Mouse (Mus musculus) intestine, postnatal 0 days (tissue): ENCODE measurements around the gene Rtf1. TPM values are rescaled to one million over a fixed set of nuclear protein-coding genes. Genes with fewer than 3 reads are reported as not detected.
"Not testable (repeated sequence)": the region's sequence is repeated elsewhere in the genome, so short reads cannot be mapped to it uniquely, and the experiment has no call there.

ENCODE experiments used
- ATAC-seq: fragments of 200-750 bp; cut with Nextera tagmentation; 2 replicates; pipeline ENCODE4 v1.8.0; 2017; ENCODE audit warnings: mild to moderate bottlenecking, moderate TSS enrichment, moderate library complexity
- H3K27ac ChIP-seq: fragments of 300-500 bp; sonication (generic); 2 replicates; pipeline ENCODE4 v1.5.1; 2014; ENCODE audit warnings: mild to moderate bottlenecking, low read depth, low read length, moderate library complexity
- H3K27me3 ChIP-seq: fragments of 300-500 bp; sonication (generic); replicated peaks from 2 replicates; pipeline ENCODE4 v1.6.1; 2014; ENCODE audit warnings: low read length, mixed read lengths; ENCODE audit not compliant: control insufficient read depth, insufficient read depth
- H3K36me3 ChIP-seq: fragments of 300-500 bp; sonication (generic); 2 replicates; pipeline ENCODE4 v1.6.1; 2014; ENCODE audit warnings: mild to moderate bottlenecking, moderate library complexity; ENCODE audit not compliant: control insufficient read depth, insufficient read depth
- H3K4me1 ChIP-seq: fragments of 300-500 bp; sonication (generic); replicated peaks from 2 replicates; pipeline ENCODE4 v1.6.1; 2014; ENCODE audit warnings: antibody characterized with exemption, low read length, mixed read lengths; ENCODE audit not compliant: control insufficient read depth, insufficient read depth
- H3K4me2 ChIP-seq: fragments of 300-500 bp; sonication (generic); replicated peaks from 2 replicates; pipeline ENCODE4 v1.6.1; 2014; ENCODE audit warnings: low read depth, mild to moderate bottlenecking, moderate library complexity
- H3K4me3 ChIP-seq: fragments of 300-500 bp; sonication (generic); 2 replicates; pipeline ENCODE4 v1.5.1; 2014; ENCODE audit warnings: low read depth, low read length
- H3K9ac ChIP-seq: fragments of 300-500 bp; sonication (generic); 2 replicates; pipeline ENCODE4 v1.6.1; 2014; ENCODE audit warnings: mild to moderate bottlenecking, low read depth, low read length
- H3K9me3 ChIP-seq: fragments of 300-500 bp; sonication (generic); 2 replicates; pipeline ENCODE4 v1.6.1; 2016; ENCODE audit warnings: mixed run types; ENCODE audit not compliant: control insufficient read depth
- CTCF ChIP-seq: sonication (generic); IDR thresholded peaks from 2 replicates; pipeline ENCODE4 v1.5.1; 2016; ENCODE audit warnings: low read depth, mild to moderate bottlenecking, control low read depth, antibody characterized with exemption, moderate library complexity
- WGBS: fragments of 180-500 bp; shearing (Covaris S2); extraction: QIAGEN DNeasy Blood & Tissue Kit; methylation state at CpG from one replicate; pipeline ENCODE4 v1.1.7; 2014; 5-methylcytosine and 5-hydroxymethylcytosine counted together
- polyA plus RNA-seq: library from polyadenylated mRNA; unstranded; fragments of >200 nt; fragmentation: Nextera tagmentation; extraction: Ambion mirVana; gene quantifications from 2 replicates; pipeline ENCODE4 v1.2.1, GENCODE M21; 2015

Gene Rtf1
- polyA plus RNA-seq, 1 experiment from 2014 or later: 29.4 TPM

DNA sequence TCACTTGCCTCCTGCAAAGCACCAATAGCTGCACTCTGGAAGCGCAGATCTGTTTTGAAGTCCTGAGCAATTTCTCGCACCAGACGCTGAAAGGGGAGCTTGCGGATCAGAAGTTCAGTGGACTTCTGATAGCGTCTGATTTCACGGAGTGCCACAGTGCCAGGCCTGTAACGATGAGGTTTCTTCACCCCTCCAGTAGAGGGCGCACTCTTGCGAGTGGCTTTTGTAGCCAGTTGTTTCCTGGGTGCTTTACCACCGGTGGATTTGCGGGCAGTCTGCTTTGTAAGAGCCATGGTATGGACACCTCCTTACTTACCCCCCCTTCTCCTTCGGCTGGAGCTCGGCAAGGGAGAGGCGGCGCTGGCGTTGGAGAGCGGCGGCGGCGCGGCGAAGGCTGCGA, 9.1 kb upstream of the Rtf1 start:
- WGBS: 77% methylated on average over 20 of the region's 23 CpGs
- not testable (repeated sequence) for ATAC-seq

DNA sequence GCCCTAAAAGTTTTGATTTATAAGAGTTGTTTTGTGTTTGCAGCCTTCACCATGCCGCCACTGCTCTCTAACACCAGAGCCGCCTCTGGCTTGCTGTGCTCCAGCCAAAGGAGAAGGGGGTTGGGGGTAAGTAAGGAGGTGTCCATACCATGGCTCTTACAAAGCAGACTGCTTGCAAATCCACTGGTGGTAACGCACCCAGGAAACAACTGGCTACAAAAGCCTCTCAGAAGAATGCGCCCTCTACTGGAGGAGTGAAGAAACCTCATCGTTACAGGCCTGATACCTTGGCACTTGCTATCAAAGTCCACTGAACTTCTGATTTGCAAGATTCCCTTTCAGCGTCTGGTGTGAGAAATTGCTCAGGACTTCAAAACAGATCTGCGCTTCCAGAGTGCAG, 5.9 kb upstream of the Rtf1 start:
- ATAC-seq: no peak
- H3K27ac ChIP-seq: no peak overlapping the region

More for the DNA sequence above, 9.1 kb upstream of the Rtf1 start:
- not testable (repeated sequence) for H3K4me2 ChIP-seq, H3K4me3 ChIP-seq, H3K27ac ChIP-seq, H3K9me3 ChIP-seq, H3K4me1 ChIP-seq, H3K27me3 ChIP-seq, H3K36me3 ChIP-seq, H3K9ac ChIP-seq
- TF ChIP-seq CTCF: peak; percentile 42

DNA sequence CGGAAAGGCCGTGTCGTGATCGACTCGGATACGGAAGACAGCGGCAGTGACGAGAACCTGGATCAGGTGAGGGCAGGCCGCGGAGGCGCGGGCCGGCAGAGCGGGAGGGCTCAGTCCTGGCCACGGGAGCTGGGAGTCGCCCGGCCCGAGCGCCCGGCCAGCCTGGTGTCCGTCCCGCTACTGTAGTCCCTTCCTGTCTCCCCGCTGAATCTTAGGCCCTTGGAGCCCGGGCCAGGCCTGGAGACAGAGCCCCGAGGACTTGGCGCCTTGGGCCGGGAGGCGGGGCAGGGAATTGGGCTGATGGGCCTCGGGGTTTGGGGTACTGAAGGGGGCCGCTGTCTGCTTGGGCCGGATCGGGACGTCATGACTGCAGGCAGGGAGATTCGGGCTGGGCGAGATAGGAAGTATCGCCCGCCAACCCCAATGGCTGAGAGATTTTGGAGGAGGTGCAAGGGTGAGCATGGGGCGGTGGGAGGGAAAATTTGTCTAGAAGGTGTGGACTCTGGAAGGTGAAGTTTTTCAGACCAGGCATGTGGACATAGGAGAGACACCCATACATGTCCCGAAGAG, 432 bp downstream of the Rtf1 start:
- peak overlapping the region; percentile 89 for H3K9ac ChIP-seq
- ATAC-seq: peak; percentile 85
- H3K4me3 ChIP-seq: peak overlapping the region; percentile 89
- no peaks in the 10 kb centered on the region for H3K36me3 ChIP-seq
- H3K4me2 ChIP-seq: peak overlapping the region; percentile 86
- H3K27ac ChIP-seq: peak overlapping the region; percentile 88
- H3K27me3 ChIP-seq: no peaks in the 10 kb centered on the region
- H3K9me3 ChIP-seq: no peaks in the 10 kb centered on the region
- H3K4me1 ChIP-seq: 0 out of 2 replicates have a peak, but pooled peaks cover 4% of the 10 kb centered on the region
- 0% methylated on average over 39 of the region's 39 CpGs for WGBS
- TF ChIP-seq CTCF: no peak

More for the DNA sequence above, 5.9 kb upstream of the Rtf1 start:
- no peaks in the 10 kb centered on the region for H3K27me3 ChIP-seq
- H3K4me1 ChIP-seq: no peaks in the 10 kb centered on the region
- 12% methylated on average over 7 of the region's 7 CpGs for WGBS
- no peaks in the 10 kb centered on the region for H3K9me3 ChIP-seq
- TF ChIP-seq CTCF: peak; percentile 78
- H3K4me2 ChIP-seq: no peak overlapping the region
- H3K4me3 ChIP-seq: no peak overlapping the region
- H3K36me3 ChIP-seq: no peaks in the 10 kb centered on the region
- H3K9ac ChIP-seq: no peak overlapping the region

DNA sequence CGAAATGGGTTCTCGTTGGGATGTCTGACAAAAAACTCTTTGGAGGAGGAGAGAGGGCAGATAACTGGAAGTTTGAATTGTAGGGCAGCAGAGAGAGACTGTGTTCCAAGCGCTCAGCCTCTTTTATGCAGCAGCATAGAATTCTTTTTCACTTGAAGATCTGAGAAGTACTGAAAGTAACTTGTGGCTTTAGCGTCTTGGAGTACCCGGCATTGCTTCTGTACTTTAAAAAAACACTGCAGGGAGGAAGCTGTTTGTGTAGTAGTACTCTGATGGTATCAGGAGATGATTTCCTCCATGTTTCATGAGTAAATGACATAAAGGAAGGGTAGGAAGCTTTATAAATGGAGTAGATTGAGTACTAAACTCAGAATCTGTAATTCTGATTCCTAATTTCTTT, 963 bp downstream of the Rtf1 start:
- Histone ChIP-seq H3K27me3 (no peaks in the 10 kb centered on the region), H3K27ac (no peak overlapping the region), H3K4me3 (peak overlapping the region; percentile 89), H3K36me3 (no peaks in the 10 kb centered on the region), H3K9ac (peak overlapping the region; percentile 89), H3K4me2 (peak overlapping the region; percentile 86), H3K9me3 (no peaks in the 10 kb centered on the region), H3K4me1 (0 out of 2 replicates have a peak, but pooled peaks cover 4% of the 10 kb centered on the region)
- TF ChIP-seq CTCF: no peak
- WGBS: 1% methylated on average over 5 of the region's 5 CpGs
- ATAC-seq: no peak

DNA sequence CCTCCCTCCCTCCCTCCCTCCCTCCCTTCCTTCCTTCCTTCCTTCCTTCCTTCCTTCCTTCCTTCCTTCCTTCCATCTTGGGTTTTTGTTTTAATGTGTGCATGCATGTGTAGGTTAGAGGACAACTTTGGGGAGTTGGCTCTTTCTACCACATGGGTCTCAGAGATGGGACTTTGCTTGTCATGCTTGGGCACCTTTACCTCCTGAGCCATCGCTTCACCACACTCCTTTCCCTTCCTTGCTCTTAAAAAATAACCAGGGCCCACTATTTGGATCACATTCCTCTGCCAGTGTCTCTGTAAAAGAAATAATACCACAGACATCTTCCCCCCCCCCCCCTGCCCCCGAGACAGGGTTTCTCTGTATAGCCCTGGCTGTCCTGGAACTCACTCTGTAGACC, 8.8 kb downstream of the Rtf1 start:
- Histone ChIP-seq H3K36me3 (peaks cover 3% of the 10 kb centered on the region; the same call in 1 of the 2 replicates), H3K4me2 (no peak overlapping the region), H3K9ac (no peak overlapping the region), H3K27me3 (no peaks in the 10 kb centered on the region), H3K4me1 (no peaks in the 10 kb centered on the region), H3K9me3 (no peaks in the 10 kb centered on the region), H3K4me3 (no peak overlapping the region), H3K27ac (no peak overlapping the region)
- no peak for TF ChIP-seq CTCF
- no peak for ATAC-seq
- WGBS: 89% methylated on average over 2 of the region's 2 CpGs

DNA sequence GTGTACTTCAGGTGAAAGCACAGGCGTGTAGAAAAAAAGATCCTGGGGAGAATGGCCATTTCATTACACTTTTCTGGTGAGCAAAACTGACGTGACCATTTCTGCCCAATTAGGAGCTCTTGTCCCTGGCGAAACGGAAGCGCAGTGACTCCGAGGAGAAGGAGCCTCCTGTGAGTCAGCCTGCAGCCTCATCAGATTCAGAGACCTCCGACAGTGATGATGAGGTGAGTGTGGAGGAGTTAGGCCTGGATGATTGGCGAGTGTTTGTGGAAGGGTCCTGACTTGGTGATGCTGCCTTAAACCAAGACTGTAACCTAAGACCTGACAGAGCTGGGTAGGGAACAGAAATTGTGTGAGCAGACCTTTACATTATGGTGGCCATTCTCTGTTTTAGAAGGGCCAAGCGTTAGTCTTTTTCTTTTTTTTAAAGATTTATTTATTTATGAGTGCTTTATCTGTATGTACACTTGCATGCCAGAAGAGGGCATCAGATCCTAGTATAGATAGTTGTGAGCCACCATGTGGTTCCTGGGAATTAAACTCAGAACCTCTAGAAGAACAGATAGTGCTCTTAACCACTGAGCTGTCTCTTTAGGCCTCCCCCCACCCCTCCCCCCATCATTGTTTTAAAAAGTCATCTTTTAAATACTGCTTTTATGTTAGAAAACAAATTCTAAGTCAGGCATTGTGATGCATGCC, 17.3 kb downstream of the Rtf1 start:
- WGBS: 80% methylated on average over 9 of the region's 9 CpGs
- Histone ChIP-seq H3K4me1 (no peaks in the 10 kb centered on the region), H3K27me3 (no peaks in the 10 kb centered on the region), H3K4me3 (no peak overlapping the region), H3K4me2 (no peak overlapping the region), H3K36me3 (peaks cover 3% of the 10 kb centered on the region; the same call in 1 of the 2 replicates), H3K9ac (no peak overlapping the region), H3K27ac (no peak overlapping the region), H3K9me3 (no peaks in the 10 kb centered on the region)
- TF ChIP-seq CTCF: peak; percentile 62
- no peak for ATAC-seq
